Mouse (Mus musculus): ENCODE results near the gene Ssbp4.
"Not testable (repeated sequence)": the region's sequence is repeated elsewhere in the genome, so short reads cannot be mapped to it uniquely, and the experiment has no call there.

The Ssbp4 gene

DNA sequence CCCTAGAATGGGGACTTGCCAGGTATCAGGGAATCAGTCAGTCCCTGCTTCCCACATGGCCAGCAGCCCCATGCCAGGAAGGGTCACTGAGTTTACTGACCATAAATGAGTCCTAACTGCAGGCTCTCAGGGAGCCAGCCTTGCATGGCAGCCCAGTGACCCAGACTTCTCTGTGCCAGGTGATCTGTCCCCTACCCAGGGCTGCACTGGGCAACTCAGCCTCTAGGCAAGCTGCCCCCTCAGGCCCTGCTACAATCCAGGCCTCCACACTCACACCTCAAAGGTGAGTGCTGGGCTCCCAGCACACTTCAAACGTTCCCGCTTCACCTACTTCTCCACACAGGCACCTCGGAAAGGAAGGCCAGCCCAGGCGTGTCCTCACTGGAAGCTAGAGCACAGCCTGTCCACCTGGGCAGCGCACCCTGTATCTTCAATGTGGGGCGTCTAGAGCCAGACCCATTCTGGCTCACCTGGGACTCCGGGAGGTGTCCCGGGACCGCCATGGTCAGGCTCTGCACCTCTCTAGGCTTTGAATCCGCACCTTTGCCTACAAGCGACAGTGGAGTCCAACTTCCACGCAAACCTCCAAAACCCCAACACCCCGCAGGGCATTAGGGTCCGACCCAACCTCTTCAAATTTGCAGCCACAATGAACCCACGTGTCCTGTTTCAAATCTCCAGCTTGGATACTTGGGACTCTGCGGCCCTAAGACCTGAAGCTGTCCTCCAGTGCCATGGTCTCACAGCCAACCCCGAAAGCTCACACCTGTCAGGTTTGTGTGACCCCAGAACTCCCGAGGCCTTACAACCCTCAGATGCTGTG lies 1.7 kb downstream of the Ssbp4 start:
- DNase-seq, result no peak

DNA sequence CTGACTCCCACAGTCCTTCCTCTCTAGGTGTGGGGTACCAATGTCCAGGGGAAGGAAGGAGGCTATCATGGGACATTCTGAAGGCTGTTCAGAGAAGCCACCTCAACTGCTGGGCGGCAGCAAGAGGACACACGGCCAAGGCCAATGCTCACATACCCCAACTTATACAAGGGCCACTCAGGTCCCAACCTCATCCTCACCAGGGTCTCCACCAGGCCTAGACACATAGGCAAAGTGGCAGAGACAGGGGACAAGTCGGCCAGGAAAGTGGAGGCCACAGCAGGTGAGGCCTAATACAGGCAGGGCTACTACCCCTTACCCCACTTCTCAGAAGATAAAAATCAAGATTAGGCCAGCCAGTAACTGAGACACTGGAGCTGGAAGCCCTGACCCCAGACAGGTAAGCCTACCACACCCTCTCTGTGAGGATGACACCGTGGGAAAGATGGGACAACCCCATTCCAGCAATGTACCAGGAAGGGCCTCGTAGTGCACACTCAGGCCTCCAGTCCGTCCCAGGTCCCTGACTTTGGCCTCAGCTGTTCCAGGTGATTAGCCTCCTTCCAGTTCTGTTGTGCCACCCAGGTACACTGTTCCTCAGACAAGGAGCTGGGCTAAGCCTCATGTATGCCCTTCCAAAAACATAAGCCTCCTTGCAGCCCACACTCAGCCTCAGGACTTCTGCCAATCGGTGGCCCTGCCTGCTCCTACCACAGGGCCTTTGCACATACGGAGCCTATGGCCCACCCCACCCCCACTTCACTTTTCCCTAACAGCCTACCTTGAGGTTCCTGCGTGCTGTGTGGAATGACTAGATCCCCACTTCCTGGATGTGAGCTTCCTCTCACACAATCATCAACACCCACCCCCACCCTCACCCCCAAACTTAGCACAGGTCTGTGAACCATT lies 2.5 kb downstream of the Ssbp4 start:
- DNase-seq, result no peak

DNA sequence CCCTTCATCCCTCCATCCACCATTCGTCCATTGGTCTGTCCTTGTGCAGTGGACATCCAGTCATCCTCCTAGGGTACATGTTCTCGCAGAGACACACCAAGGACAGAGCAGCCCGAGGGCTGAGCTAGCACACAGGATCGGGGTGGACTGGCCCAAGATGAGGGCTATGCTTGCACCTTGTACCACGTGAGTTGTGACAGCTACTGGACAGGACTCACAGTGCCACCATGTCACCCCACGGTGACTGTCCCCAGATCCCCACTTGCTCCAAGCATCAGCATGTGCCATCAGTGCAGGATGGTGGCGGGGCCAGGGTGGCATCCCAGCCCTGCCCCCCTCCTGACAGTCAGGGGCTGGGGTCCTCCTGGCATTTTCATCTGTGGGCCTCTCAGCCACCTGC lies 4.1 kb downstream of the Ssbp4 start:
- no peak for DNase-seq

DNA sequence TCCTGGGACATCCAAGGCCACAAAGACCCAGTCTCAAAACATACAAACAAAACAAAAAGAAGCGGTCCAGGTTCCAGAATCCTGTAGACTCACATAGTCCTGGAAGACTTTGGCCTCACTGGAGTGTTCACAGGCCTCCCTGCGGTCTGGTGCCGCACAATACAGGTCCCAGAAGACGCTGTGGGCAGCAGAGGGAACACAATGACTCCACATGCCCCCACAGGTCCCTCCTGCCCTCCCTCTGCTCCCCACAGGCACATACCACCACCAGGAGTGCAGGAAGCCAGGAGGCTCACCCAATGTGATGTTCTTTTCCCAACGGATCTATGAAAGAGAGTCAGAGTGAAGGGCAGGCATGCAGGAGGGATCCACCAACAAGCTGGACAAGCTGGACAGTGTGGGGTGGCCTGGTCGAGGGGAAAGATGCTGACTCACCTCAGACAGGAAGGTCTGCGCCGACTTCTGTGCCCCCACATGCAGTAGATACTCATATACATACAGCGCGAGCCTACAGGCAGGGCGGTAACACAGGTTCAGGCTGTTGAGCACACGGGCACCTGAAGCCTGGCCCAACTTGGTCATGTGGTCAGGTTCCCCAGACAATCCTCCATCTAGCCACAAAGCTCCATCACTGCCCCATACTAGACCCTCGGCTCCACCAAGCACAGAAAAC lies 6.4 kb downstream of the Ssbp4 start:
- DNase-seq, result no peak

DNA sequence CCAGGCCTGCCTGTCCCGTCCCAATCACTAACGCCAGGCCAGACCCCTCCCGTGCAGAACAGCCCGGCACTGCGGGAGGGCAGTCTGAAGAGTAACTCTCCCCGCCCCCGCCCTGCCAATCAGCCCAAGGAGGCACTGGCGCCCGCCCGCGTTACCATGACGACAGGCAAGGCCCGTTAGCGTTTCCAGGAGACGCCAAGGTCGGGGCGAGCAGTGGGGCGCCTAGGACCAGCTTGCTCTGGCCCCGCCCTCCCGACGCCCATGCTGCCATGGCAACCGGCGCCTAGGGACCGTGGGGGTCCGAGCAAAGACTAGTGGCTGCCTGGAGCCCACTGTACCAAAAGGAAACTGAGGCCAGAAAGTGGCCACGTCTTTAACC lies 7.4 kb downstream of the Ssbp4 start:
- DNase-seq, result peak; percentile 89

DNA sequence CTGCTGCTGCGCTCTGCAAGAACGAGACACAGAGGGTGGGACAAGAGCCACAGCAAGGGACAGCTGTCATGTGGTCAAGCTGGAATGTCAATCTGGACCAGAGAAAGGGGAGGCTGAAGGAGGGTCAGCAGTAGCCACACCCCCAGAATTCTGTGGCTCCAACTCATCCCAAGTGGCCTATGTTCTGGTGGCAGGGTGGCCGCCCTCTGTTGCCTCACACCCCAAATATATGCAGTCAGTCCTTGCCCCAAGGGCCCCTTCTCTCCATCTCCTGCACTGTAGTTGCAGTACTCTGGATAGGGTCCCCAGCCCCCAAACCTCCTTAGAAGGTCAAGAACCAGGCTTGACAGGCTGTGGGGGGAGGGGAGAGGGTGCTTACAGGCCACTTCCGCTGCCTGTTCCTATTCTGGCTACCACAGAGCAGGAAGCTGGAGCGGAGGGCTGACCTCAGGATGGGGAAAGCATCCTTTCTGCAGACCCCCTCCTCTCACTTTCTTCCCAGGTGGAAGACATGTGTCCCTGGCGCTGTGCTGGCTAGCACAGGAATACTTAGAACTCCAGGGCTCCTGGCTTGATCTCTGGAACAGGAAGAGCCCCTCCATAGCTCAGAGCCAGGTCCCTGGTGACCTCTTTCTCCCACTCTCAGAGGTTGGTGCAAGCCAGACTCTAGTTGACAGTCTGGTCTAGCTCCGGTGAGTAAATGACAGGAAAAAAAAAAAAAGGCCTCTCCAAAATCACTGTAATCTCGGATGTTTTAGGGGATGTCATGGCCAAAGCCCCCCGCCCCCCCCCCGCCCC lies 8.0 kb downstream of the Ssbp4 start:
- no peak for DNase-seq

DNA sequence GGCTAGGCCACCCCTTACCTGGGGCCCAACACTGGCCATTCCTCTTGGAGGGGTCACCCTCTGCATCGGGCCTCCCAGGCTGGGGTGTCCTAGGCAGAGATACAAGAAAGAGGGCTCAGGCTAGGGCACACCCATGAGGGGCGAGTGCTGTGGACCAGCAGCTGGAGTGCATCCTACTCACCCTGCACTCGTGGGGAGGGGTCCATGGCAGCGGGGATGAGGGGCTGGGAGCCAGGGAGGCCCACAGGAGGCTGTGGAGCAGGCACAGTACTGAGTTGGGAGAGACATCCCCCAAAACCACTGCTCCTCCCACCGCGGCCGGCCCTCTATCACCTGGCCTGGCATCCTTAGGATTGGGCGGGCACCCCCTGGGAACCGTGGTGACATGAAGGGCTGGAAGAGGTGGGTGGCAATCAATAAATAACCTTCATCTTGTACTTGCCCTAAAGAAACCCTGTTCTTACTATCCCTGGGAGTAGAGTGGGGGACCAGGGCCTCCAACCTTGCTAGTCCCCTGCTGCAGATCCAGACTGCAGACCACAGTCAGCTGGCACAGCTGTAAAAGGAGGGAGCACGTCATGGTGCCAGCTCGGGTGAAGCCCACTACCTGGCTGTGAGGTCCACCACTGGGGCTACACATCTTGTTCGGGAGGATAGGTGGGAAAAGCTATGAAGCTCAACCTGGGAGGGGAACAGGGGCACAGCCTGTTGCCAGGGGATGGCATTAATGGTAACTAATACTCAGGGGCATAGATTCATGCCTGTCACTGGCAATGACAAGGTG lies 9.0 kb downstream of the Ssbp4 start:
- DNase-seq, result no peak

DNA sequence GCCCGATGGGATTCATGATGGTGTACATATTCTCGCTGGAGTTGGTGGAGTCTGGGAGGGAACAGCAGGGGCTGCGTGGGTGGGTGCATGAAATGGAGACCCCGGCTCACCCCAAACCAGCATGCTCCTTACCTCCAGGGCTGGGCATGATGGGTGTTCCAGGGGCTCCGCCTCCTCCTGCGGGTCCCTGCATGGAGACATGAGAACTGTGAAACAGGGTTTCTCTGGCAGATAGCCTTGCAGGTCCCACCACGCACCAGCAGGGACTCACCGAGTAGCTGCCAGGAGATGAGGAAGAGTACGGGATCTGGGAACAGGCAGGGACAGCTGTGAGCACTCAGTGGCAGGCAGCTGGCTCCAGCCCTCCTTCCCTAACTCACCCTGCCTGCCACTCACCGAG lies 9.9 kb downstream of the Ssbp4 start:
- DNase-seq, result no peak

DNA sequence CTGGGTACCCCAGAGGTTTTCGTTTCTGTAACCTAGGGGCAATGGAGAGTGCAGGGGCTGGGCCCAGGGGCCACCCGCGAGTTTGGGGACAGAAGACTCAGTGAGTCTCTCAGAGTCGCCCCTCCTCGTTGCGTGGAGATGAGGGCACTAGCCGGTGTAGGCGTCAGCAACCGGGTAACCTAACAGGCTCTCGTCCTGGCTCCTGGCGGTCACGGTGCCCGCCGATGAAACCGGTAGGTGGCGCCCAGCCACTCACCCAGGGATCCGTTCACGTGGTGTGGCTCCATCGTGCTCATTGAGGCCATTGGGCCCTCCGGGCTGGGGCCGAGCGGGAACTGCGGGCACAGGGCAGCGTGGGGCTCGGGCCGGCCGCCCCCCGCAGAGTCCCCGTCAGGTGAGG lies 10.4 kb downstream of the Ssbp4 start:
- peak; percentile 90 for DNase-seq

DNA sequence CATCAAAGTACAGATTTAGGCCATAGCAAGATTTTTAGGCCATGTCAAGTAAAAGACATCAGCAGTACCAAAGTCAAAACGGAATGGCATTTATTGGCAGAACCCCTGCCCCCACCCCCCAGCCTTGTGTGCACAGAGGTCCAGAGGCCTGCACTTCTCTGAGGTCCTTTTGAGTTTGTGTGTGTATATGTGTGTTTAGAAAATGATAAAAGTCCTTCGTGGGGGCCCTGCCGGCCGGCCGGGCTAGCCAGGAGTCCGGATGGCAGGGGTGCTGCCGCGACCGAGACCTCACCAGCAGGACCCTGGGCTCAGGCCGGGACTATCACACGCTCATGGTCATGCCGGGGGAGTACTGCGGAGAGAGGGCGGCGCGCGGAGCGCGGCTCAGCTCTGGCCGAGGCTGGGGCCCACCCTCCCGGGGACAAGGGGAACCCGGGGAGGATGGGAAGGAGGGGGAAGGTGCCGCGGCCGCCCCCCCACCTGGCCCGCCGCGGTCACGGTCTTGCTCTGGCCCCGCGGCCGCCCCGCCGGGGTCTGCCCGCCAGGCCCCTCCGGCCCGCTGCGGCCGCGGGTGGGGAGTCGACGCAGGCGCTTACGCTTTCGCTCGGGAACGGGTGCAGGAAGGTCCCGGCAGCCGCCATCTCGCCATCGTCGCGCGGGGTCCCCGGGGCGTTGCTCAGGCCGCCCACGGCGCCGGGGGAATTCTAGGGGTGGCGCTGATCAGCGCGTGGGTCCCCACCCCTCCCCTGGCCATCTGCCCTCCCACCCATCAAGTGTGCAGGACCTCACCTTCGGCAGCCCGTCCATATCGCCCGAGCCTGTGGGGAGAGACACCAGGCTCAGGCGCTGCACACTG lies 11.0 kb downstream of the Ssbp4 start:
- DNase-seq, result no peak

DNA sequence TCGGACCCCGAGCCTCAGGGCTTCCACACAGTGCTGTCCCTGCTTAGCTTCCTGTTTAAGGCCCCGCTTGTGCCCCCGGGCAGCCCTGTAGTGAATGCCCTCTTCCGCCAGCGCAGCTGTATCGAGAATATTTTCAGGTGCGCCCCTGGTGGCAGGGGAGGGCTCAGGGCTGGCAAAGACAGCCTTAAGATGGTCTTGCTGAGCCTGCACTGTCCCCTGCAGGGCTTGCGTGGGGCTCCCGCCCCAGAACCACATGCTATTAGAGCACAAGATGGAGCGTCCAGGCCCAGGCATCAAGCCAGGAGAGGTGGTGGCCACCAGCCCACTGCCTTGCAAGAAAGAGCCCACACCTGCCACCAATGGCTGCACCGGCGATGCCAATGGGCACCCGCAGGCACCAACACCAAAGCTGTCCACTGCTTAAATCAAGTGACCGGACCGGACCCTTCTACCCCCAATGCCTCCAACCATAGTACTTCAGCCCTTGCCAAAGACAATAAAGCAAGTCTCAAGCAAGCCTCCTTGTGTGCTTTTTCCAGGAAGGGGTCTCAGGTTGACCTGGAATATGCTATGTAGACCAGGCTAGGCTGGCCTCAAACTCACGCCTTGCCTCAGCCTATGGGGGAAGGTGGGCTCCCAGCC lies 11.8 kb downstream of the Ssbp4 start:
- DNase-seq, result no peak

DNA sequence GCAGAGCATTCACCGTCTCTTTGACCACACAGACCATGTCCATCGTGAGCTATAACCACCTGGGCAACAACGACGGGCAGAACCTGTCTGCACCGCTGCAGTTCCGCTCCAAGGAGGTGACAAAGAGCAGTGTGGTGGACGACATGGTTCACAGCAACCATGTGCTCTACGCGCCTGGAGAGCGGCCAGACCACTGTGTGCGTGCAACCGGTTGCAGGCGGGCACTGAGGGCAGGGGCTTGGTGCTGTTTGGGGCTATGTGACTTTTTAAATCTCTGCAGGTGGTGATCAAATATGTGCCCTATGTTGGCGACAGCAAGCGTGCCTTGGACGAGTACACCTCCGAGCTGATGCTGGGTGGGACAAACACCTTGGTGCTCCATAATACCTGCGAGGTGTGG lies 12.5 kb downstream of the Ssbp4 start:
- DNase-seq, result no peak

DNA sequence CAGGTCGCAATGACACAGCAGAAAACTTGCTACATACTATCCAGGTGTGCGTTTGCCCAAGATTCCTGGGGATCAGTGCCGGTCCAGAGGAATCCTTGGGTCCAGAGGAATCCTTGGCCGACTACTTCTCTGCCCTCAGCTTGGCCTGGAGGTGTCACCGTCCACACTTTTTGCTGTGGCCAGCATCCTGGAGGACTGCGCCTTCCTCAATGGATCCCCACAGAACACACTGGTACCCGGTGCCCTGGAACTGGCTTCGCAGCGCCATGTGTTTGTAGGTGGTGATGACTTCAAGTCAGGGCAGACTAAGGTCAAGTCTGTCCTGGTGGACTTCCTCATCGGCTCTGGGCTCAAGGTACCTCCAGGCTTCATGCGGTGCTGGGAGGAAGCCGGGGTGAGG lies 12.9 kb downstream of the Ssbp4 start:
- DNase-seq, result no peak

DNA sequence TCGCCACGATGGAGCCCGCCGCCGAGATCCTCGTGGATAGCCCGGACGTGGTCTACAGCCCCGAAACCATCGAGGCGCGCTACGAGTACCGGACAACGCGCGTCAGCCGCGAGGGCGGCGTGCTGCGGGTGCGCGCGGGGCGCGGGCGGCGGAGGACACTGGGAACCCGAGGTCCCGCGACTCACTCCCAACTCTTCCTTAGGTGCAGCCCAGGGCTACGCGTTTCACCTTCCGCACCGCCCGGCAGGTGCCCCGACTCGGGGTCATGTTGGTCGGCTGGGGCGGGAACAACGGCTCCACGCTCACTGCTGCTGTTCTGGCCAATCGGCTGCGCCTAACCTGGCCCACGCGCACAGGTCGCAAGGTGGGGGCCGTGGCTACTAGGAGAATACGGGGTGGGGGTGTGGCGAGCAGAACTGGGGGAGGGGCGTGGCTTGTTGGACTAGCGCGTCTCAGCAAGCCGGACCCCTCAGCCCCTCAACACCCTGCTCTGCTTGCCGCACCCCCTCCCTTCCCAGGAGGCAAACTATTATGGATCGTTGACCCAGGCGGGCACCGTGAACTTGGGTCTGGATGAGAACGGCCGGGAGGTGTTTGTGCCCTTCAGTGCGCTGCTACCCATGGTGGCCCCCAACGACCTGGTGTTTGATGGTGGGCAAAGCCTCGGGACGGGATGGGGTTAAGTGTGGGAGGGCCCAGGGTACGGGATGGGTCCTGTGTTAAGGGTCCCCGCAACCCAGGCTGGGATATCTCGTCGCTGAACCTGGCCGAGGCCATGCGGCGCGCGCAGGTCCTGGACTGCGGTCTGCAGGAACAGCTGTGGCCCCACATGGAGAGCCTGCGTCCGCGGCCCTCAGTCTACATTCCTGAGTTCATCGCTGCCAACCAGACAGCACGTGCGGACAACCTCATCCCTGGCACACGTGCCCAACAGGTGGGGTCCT lies 13.8 kb downstream of the Ssbp4 start:
- no peak for DNase-seq

DNA sequence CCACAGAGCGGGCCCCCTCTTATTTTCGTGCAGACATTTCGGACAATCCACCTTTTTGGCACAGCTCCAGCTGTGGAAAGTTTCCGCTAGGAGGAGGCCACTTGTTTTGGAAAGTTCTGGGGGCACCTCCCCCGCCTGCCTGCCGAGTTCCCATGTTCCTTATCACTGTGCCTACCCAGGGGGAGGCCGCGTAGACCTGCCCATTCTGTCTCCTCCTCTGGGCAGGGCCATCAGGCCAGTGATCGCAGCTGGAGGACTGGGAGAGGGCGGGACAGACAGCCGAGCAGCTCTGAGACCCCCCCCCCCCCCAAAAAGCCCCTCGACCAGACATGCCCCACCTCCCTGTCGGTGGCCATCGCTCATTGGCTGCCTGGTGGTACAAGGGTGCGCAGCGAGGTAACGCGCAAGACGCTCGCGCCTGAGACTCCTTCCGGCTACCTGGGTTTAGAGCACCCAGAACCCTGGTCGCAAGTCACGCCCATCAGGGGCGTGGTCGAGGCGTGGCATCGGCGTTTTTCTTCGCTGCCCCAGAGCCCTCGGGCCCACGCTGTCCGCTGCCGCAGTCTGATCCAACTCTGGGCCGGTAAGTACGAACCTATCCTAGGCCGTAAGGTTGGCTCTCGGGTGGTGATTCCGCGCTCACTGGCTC lies 14.6 kb downstream of the Ssbp4 start, which contains the start of gene Isyna1:
Isyna1 (plus strand) TSS at position 413 of the 649 bp plus-strand sequence.
- DNase-seq, result peak; percentile 84

DNA sequence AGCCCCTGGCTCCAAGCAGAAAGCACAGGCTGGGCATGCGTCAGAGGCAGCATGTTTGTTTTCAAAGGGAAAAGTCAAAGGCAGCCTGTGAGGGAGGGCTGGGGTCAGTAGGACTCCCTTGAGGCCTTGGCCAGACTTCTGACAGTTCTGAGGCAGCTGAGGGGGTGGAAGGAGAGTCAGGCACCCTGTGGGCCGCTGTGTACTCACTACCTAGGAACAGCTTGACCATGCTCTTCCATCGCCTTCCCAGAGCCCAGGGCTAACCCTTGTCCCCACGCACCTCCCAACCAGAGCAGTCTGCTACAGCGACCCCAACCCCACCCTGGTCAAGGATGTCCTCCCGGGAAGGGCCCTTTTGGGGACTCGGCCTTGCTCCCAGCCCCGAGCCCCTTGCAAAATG lies 15.5 kb downstream of the Ssbp4 start:
- DNase-seq, result no peak

DNA sequence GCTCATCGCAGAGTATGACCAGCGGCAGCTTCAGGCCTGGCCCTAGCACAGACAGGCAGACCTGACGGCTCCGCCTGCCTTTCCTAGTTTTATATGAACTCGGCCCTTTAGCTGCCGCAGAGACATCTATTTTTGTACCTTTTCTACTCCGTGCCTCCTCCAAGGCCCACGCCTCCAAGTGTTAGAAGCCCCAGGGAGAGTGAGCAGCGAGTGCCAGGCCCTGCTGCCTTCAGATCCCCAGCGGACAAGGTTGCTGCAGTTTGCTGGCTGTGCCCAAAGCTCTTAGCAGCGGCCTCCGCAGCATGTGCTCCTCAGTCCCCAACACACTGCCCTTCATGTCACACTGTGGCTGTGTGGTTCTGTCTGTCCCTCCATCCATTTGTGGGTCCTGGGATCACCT lies 17.1 kb downstream of the Ssbp4 start:
- no peak for DNase-seq

DNA sequence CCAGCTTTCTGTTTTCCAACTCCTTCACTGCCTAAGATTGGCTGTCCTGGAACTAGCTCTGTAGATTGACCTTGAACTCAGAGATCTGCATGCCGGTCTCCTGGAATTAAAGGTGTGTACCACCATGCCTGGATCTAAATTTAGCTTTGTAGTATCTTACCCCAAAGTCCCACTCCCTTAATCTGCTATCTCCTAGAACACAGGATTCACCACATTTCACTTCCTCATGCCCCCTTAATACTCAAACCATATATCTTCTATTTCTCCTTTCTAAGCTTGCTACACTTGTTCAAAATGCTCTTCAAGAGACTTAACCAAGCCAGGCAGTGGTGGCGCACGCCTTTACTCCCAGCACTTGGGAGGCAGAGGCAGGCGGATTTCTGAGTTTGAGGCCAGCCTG lies 20.7 kb downstream of the Ssbp4 start:
- not testable (repeated sequence) for DNase-seq

DNA sequence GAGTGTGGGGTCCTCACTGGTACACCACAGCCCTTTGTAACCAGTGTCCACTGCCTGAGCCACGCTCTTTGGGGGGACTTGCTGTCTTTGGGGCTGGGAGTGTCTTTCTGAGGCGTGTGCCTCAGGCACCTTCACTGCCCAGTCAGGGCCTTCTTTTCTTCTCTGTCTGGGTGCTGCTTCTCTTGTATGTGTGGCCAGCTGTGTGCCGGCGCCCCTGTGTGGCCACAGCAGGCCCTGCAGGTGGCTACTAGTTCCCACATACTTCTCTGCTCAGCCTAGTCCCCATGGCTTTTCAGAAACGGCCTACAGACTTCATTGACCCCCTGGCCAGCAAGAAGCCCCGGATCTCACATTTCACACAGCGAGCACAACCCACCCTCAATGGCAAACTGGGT lies 23.4 kb downstream of the Ssbp4 start:
- peak; percentile 66 for DNase-seq
